Mouse (Mus musculus): ENCODE data around the gene Lmod2. TPM values are rescaled to one million over a fixed set of nuclear protein-coding genes. Genes with fewer than 3 reads are reported as not detected.

Lmod2 gene
- polyA plus RNA-seq, 2 experiments: 0.02 TPM; not detected in 1

DNA sequence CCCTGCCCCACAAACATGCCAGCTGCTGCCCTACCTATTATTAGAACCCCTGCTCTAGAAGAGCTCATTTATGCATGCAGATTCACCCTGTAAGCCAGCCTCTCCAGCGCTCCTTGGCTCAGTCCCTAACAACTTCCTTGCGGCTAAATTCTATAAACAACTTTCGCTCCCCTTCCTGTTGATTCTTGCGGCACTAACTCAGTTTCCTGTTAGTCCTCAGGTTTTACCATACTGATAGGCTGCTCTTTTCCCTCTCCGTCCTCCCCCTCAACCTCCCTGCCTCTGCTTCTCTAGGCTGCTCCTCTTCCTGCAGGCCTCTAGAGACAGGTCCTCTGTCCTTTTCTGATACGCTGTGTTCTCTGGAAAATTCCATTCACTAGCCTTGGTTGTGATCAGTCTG is 26.4 kb upstream of the Lmod2 start:
- Histone ChIP-seq H3K4me1 (replicated peaks; ENCODE audit: control insufficient read depth in 2 of 2, insufficient read depth in 2 of 2, low read length in 1 of 2) (no peaks in the 10 kb centered on the region), H3K27me3 (ENCODE audit: control insufficient read depth, insufficient read depth, low read length) (no peaks in the 10 kb centered on the region), H3K9me3 (ENCODE audit: control insufficient read depth, low read length) (no peaks in the 10 kb centered on the region), H3K36me3 (replicated peaks; ENCODE audit: control insufficient read depth, insufficient read depth, low read depth) (no peaks in the 10 kb centered on the region), H3K27ac (no peak overlapping the region), H3K4me2 (ENCODE audit: low read depth) (no peak overlapping the region), H3K4me3 (ENCODE audit: insufficient read depth in 1 of 2, low read depth in 2 of 2, low read length in 2 of 2) (no peak overlapping the region), H3K9ac (replicated peaks) (no peak overlapping the region)
- DNase-seq (ENCODE audit: low read depth in 3 of 3, low spot score in 3 of 3) (no peak), ATAC-seq (ENCODE audit: insufficient read depth) (peak; percentile 43; the same call in 1 of the 2 replicates)
- WGBS (ENCODE audit: insufficient replicate concordance): 29% methylated on average over 6 of the region's 6 CpGs
- TF ChIP-seq CTCF (IDR thresholded peaks at IDR 0.05; ENCODE audit: low read depth): no peak
- TF ChIP-seq EP300 (IDR thresholded peaks at IDR 0.05; ENCODE audit: low read depth): no peak

GRCm38 (mm10) chr6:24572431-24572830 is 25.1 kb upstream of the Lmod2 start:
- DNase-seq (ENCODE audit: low read depth in 3 of 3, low spot score in 3 of 3): no peak
- H3K9ac ChIP-seq (replicated peaks): no peak overlapping the region
- no peak overlapping the region for H3K4me3 ChIP-seq (ENCODE audit: insufficient read depth in 1 of 2, low read depth in 2 of 2, low read length in 2 of 2)
- no peak for ATAC-seq (ENCODE audit: insufficient read depth)
- H3K4me2 ChIP-seq (ENCODE audit: low read depth): no peak overlapping the region
- TF ChIP-seq CTCF (IDR thresholded peaks at IDR 0.05; ENCODE audit: low read depth): no peak
- TF ChIP-seq EP300 (IDR thresholded peaks at IDR 0.05; ENCODE audit: low read depth): no peak
- H3K9me3 ChIP-seq (ENCODE audit: control insufficient read depth, low read length): no peaks in the 10 kb centered on the region
- H3K4me1 ChIP-seq (replicated peaks; ENCODE audit: control insufficient read depth in 2 of 2, insufficient read depth in 2 of 2, low read length in 1 of 2): no peaks in the 10 kb centered on the region
- no peak overlapping the region for H3K27ac ChIP-seq
- H3K36me3 ChIP-seq (replicated peaks; ENCODE audit: control insufficient read depth, insufficient read depth, low read depth): no peaks in the 10 kb centered on the region
- 78% methylated on average over 14 of the region's 14 CpGs for WGBS (ENCODE audit: insufficient replicate concordance)
- no peaks in the 10 kb centered on the region for H3K27me3 ChIP-seq (ENCODE audit: control insufficient read depth, insufficient read depth, low read length)

DNA sequence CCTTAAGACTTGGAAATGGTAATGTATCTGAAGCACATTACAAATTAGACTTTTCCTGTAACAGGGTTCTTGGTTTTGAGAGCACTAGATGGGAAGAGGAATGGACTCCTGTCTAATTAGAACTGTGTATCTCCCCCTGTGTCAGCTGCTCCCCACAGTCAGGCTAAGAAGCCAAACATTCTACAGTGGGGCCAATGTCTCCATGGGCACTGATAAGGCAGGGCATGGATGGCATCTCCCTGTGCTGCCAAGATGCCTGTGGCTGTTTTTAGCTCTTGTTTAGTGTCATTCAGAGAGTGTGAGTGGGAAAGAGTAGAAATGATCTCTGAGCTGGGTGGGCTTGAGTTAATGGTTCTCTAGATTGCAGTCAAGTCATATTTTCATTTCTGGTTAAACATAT is 24.2 kb upstream of the Lmod2 start:
- Histone ChIP-seq H3K4me3 (ENCODE audit: insufficient read depth in 1 of 2, low read depth in 2 of 2, low read length in 2 of 2) (no peak overlapping the region), H3K9me3 (ENCODE audit: control insufficient read depth, low read length) (no peaks in the 10 kb centered on the region), H3K27me3 (ENCODE audit: control insufficient read depth, insufficient read depth, low read length) (no peaks in the 10 kb centered on the region), H3K27ac (no peak overlapping the region), H3K4me1 (replicated peaks; ENCODE audit: control insufficient read depth in 2 of 2, insufficient read depth in 2 of 2, low read length in 1 of 2) (no peaks in the 10 kb centered on the region), H3K36me3 (replicated peaks; ENCODE audit: control insufficient read depth, insufficient read depth, low read depth) (no peaks in the 10 kb centered on the region), H3K4me2 (ENCODE audit: low read depth) (no peak overlapping the region), H3K9ac (replicated peaks) (no peak overlapping the region)
- TF ChIP-seq CTCF (IDR thresholded peaks at IDR 0.05; ENCODE audit: low read depth) (no peak), EP300 (IDR thresholded peaks at IDR 0.05; ENCODE audit: low read depth) (no peak)
- no peak for DNase-seq (ENCODE audit: low read depth in 3 of 3, low spot score in 3 of 3)
- ATAC-seq (ENCODE audit: insufficient read depth): no peak

DNA sequence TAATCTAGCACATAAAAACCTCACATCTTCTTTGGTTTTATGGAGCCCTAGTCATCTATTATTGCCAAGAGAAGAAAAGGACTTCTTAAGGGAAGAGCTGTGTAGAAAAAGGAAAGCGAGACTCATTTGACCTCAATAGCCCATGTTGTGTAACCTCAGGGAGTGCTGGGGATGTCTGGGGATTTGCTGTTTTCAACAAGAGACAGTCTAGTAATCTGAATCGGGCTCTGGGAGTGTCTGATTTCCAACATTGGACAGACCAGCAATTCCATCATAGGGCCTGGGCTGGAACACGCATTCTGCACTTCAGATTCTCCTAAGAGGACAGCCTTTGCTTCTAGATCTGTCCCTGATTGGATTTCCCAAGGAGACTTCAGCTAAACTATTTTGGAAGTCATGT is 14.1 kb upstream of the Lmod2 start:
- no peaks in the 10 kb centered on the region for H3K9me3 ChIP-seq (ENCODE audit: control insufficient read depth, low read length)
- no peak overlapping the region for H3K4me2 ChIP-seq (ENCODE audit: low read depth)
- no peak overlapping the region for H3K27ac ChIP-seq
- DNase-seq (ENCODE audit: low read depth in 3 of 3, low spot score in 3 of 3): no peak
- H3K27me3 ChIP-seq (ENCODE audit: control insufficient read depth, insufficient read depth, low read length): no peaks in the 10 kb centered on the region
- H3K36me3 ChIP-seq (replicated peaks; ENCODE audit: control insufficient read depth, insufficient read depth, low read depth): no peaks in the 10 kb centered on the region
- no peak overlapping the region for H3K9ac ChIP-seq (replicated peaks)
- no peak for ATAC-seq (ENCODE audit: insufficient read depth)
- no peaks in the 10 kb centered on the region for H3K4me1 ChIP-seq (replicated peaks; ENCODE audit: control insufficient read depth in 2 of 2, insufficient read depth in 2 of 2, low read length in 1 of 2)
- no peak overlapping the region for H3K4me3 ChIP-seq (ENCODE audit: insufficient read depth in 1 of 2, low read depth in 2 of 2, low read length in 2 of 2)
- no peak for TF ChIP-seq EP300 (IDR thresholded peaks at IDR 0.05; ENCODE audit: low read depth)
- no peak for TF ChIP-seq CTCF (IDR thresholded peaks at IDR 0.05; ENCODE audit: low read depth)
- 50% methylated on average over 3 of the region's 3 CpGs for WGBS (ENCODE audit: insufficient replicate concordance)

GRCm38 (mm10) chr6:24585431-24586310 is 11.9 kb upstream of the Lmod2 start:
- no peaks in the 10 kb centered on the region for H3K4me1 ChIP-seq (replicated peaks; ENCODE audit: control insufficient read depth in 2 of 2, insufficient read depth in 2 of 2, low read length in 1 of 2)
- no peak overlapping the region for H3K9ac ChIP-seq (replicated peaks)
- no peak overlapping the region for H3K4me3 ChIP-seq (ENCODE audit: insufficient read depth in 1 of 2, low read depth in 2 of 2, low read length in 2 of 2)
- DNase-seq (ENCODE audit: low read depth in 3 of 3, low spot score in 3 of 3) (no peak), ATAC-seq (ENCODE audit: insufficient read depth) (no peak)
- WGBS (ENCODE audit: insufficient replicate concordance): 59% methylated on average over 9 of the region's 10 CpGs
- no peaks in the 10 kb centered on the region for H3K36me3 ChIP-seq (replicated peaks; ENCODE audit: control insufficient read depth, insufficient read depth, low read depth)
- no peak overlapping the region for H3K27ac ChIP-seq
- no peaks in the 10 kb centered on the region for H3K9me3 ChIP-seq (ENCODE audit: control insufficient read depth, low read length)
- H3K27me3 ChIP-seq (ENCODE audit: control insufficient read depth, insufficient read depth, low read length): no peaks in the 10 kb centered on the region
- TF ChIP-seq CTCF (IDR thresholded peaks at IDR 0.05; ENCODE audit: low read depth): no peak
- TF ChIP-seq EP300 (IDR thresholded peaks at IDR 0.05; ENCODE audit: low read depth): no peak
- no peak overlapping the region for H3K4me2 ChIP-seq (ENCODE audit: low read depth)

All from liver, embryonic 14.5 days (tissue).